Mouse (Mus musculus) lung, embryonic 16.5 days (tissue): ENCODE data around the gene Wdr13. TPM values are rescaled to one million over a fixed set of nuclear protein-coding genes. Genes with fewer than 3 reads are reported as not detected.
A peak's percentile ranks its signal among the peaks of the same experiment; 100 is the strongest.
"Not testable (repeated sequence)": the region's sequence is repeated elsewhere in the genome, so short reads cannot be mapped to it uniquely, and the experiment has no call there.

Experiments
- ATAC-seq: fragments of 200-750 bp; cut with Nextera tagmentation; 2 replicates; pipeline ENCODE4 v1.8.0; 2017; ENCODE audit warnings: low read depth, mild to moderate bottlenecking, moderate library complexity
- H3K27ac ChIP-seq: fragments of 300-500 bp; sonication (generic); 2 replicates; pipeline ENCODE4 v1.5.1; 2014; ENCODE audit warnings: mild to moderate bottlenecking, control low read depth, low read length
- H3K27me3 ChIP-seq: fragments of 300-500 bp; sonication (generic); 2 replicates; pipeline ENCODE4 v1.6.1; 2014; ENCODE audit warnings: low read depth, low read length, mixed read lengths; ENCODE audit not compliant: control insufficient read depth, insufficient read depth
- H3K36me3 ChIP-seq: fragments of 300-500 bp; sonication (generic); 2 replicates; pipeline ENCODE4 v1.6.1; 2014; ENCODE audit warnings: low read length; ENCODE audit not compliant: control insufficient read depth, insufficient read depth
- H3K4me1 ChIP-seq: fragments of 300-500 bp; sonication (generic); replicated peaks from 2 replicates; pipeline ENCODE4 v1.6.1; 2014; ENCODE audit warnings: low read length, mixed read lengths; ENCODE audit not compliant: control insufficient read depth, insufficient read depth
- H3K4me2 ChIP-seq: fragments of 300-500 bp; sonication (generic); 2 replicates; pipeline ENCODE4 v1.6.1; 2014; ENCODE audit warnings: low read depth, low read length, control low read depth
- H3K4me3 ChIP-seq: fragments of 300-500 bp; sonication (generic); 2 replicates; pipeline ENCODE4 v1.5.1; 2014; ENCODE audit warnings: mild to moderate bottlenecking, low read length, control low read depth
- H3K9ac ChIP-seq: fragments of 300-500 bp; sonication (generic); 2 replicates; pipeline ENCODE4 v1.6.1; 2014; ENCODE audit warnings: low read length, control low read depth
- H3K9me3 ChIP-seq: fragments of 300-500 bp; sonication (generic); 2 replicates; pipeline ENCODE4 v1.6.1; 2016; ENCODE audit warnings: low read length; ENCODE audit not compliant: control insufficient read depth
- WGBS: fragments of 180-500 bp; shearing (Covaris S2); extraction: QIAGEN DNeasy Blood & Tissue Kit; methylation state at CpG from one replicate; pipeline ENCODE4 v1.1.7; 2014; 5-methylcytosine and 5-hydroxymethylcytosine counted together
- polyA plus RNA-seq: library from polyadenylated mRNA; unstranded; fragments of >200 nt; fragmentation: Nextera tagmentation; extraction: Ambion mirVana; gene quantifications from 2 replicates; pipeline ENCODE4 v1.2.1, GENCODE M21; 2015

The Wdr13 gene
- polyA plus RNA-seq, 1 experiment from 2014 or later, result 26.0 TPM

- H3K27ac ChIP-seq, result no peak overlapping the region
Measured at GRCm38 (mm10) chrX:8123821-8124470, 8.7 kb downstream of the Wdr13 start.

GRCm38 (mm10) chrX:8117264-8117663 lies 15.4 kb downstream of the Wdr13 start:
- ATAC-seq, result no peak
- no peak overlapping the region for H3K9ac ChIP-seq
- no peaks in the 10 kb centered on the region for H3K9me3 ChIP-seq
- H3K27ac ChIP-seq, result no peak overlapping the region
- no peaks in the 10 kb centered on the region for H3K36me3 ChIP-seq
- H3K4me3 ChIP-seq, result no peak overlapping the region
- no peak overlapping the region for H3K4me2 ChIP-seq
- H3K4me1 ChIP-seq, result no peaks in the 10 kb centered on the region
- no peaks in the 10 kb centered on the region for H3K27me3 ChIP-seq

More at GRCm38 (mm10) chrX:8123821-8124470, 8.7 kb downstream of the Wdr13 start:
- Histone ChIP-seq H3K36me3 (peaks cover 2% of the 10 kb centered on the region), H3K4me1 (no peaks in the 10 kb centered on the region), H3K4me3 (no peak overlapping the region), H3K4me2 (no peak overlapping the region), H3K9ac (no peak overlapping the region), H3K9me3 (no peaks in the 10 kb centered on the region), H3K27me3 (no peaks in the 10 kb centered on the region)
- no peak for ATAC-seq
- 83% methylated on average over 6 of the region's 6 CpGs for WGBS

GRCm38 (mm10) chrX:8115275-8115674 lies 17.4 kb downstream of the Wdr13 start:
- H3K4me1 ChIP-seq, result no peaks in the 10 kb centered on the region
- no peak overlapping the region for H3K9ac ChIP-seq
- no peak overlapping the region for H3K27ac ChIP-seq
- no peaks in the 10 kb centered on the region for H3K9me3 ChIP-seq
- no peaks in the 10 kb centered on the region for H3K27me3 ChIP-seq
- no peak overlapping the region for H3K4me2 ChIP-seq
- no peak for ATAC-seq
- 66% methylated on average over 4 of the region's 4 CpGs for WGBS
- no peak overlapping the region for H3K4me3 ChIP-seq
- no peaks in the 10 kb centered on the region for H3K36me3 ChIP-seq

GRCm38 (mm10) chrX:8105019-8105418 lies 27.7 kb downstream of the Wdr13 start:
- ATAC-seq, result no peak
- H3K36me3 ChIP-seq, result no peaks in the 10 kb centered on the region
- no peak overlapping the region for H3K4me3 ChIP-seq
- 88% methylated on average over 3 of the region's 3 CpGs for WGBS
- no peaks in the 10 kb centered on the region for H3K9me3 ChIP-seq
- no peaks in the 10 kb centered on the region for H3K27me3 ChIP-seq
- no peak overlapping the region for H3K27ac ChIP-seq
- peaks cover 5% of the 10 kb centered on the region; the same call in 1 of the 2 replicates for H3K4me1 ChIP-seq
- H3K4me2 ChIP-seq, result no peak overlapping the region
- H3K9ac ChIP-seq, result no peak overlapping the region

- Histone ChIP-seq H3K4me1 (peaks cover 5% of the 10 kb centered on the region; the same call in 1 of the 2 replicates), H3K4me2 (no peak overlapping the region), H3K36me3 (no peaks in the 10 kb centered on the region), H3K9me3 (no peaks in the 10 kb centered on the region), H3K27me3 (no peaks in the 10 kb centered on the region), H3K27ac (no peak overlapping the region), H3K9ac (no peak overlapping the region), H3K4me3 (no peak overlapping the region)
- WGBS, result 40% methylated on average over 7 of the region's 7 CpGs
- ATAC-seq, result no peak
Measured at GRCm38 (mm10) chrX:8102213-8102668, 30.5 kb downstream of the Wdr13 start.

GRCm38 (mm10) chrX:8101017-8101416 lies 31.7 kb downstream of the Wdr13 start:
- no peak overlapping the region for H3K4me2 ChIP-seq
- H3K27ac ChIP-seq, result no peak overlapping the region
- H3K9ac ChIP-seq, result no peak overlapping the region
- no peaks in the 10 kb centered on the region for H3K9me3 ChIP-seq
- H3K27me3 ChIP-seq, result no peaks in the 10 kb centered on the region
- H3K4me3 ChIP-seq, result no peak overlapping the region
- no peak for ATAC-seq
- H3K4me1 ChIP-seq, result peaks cover 5% of the 10 kb centered on the region; the same call in 1 of the 2 replicates
- 24% methylated on average over 3 of the region's 3 CpGs for WGBS
- no peaks in the 10 kb centered on the region for H3K36me3 ChIP-seq

GRCm38 (mm10) chrX:8099435-8099834 lies 33.3 kb downstream of the Wdr13 start:
- H3K9me3 ChIP-seq, result no peaks in the 10 kb centered on the region
- no peak overlapping the region for H3K27ac ChIP-seq
- H3K9ac ChIP-seq, result no peak overlapping the region
- no peaks in the 10 kb centered on the region for H3K36me3 ChIP-seq
- WGBS, result 43% methylated on average over 4 of the region's 4 CpGs
- no peak overlapping the region for H3K4me3 ChIP-seq
- H3K4me1 ChIP-seq, result peaks cover 5% of the 10 kb centered on the region; the same call in 1 of the 2 replicates
- H3K4me2 ChIP-seq, result no peak overlapping the region
- no peaks in the 10 kb centered on the region for H3K27me3 ChIP-seq
- no peak for ATAC-seq

- Histone ChIP-seq H3K4me3 (peak overlapping the region; percentile 36), H3K9ac (peak overlapping the region; percentile 46), H3K4me1 (peaks cover 5% of the 10 kb centered on the region; the same call in 1 of the 2 replicates), H3K9me3 (no peaks in the 10 kb centered on the region), H3K4me2 (peak overlapping the region; percentile 54), H3K27ac (peak overlapping the region; percentile 52), H3K27me3 (no peaks in the 10 kb centered on the region), H3K36me3 (no peaks in the 10 kb centered on the region)
- WGBS, result 8% methylated on average over 17 of the region's 19 CpGs
- peak; percentile 98 for ATAC-seq
Measured at GRCm38 (mm10) chrX:8096787-8097242, 35.9 kb downstream of the Wdr13 start.

- peak; percentile 94 for ATAC-seq
- H3K27ac ChIP-seq, H3K36me3 ChIP-seq, H3K27me3 ChIP-seq, H3K4me1 ChIP-seq, H3K9ac ChIP-seq, H3K9me3 ChIP-seq: not testable (repeated sequence)
- peak overlapping the region; percentile 40 for H3K4me3 ChIP-seq
- H3K4me2 ChIP-seq, result peak overlapping the region; percentile 44
- 15% methylated on average over 16 of the region's 48 CpGs for WGBS
Measured at GRCm38 (mm10) chrX:8096068-8096786, 36.5 kb downstream of the Wdr13 start.
